Mouse (Mus musculus) right cerebral cortex, adult 18-20 months (tissue): ENCODE measurements at regions not wholly inside any gene's neighbourhood (a gene's known extent, or its start where the extent isn't known, plus 50 kb on each side); places are given as distances from the start of the nearest gene placed in this dataset.

ENCODE experiments used
- DNase-seq: peaks from one replicate; pipeline ENCODE4 v3.0.0; 2022; ENCODE audit warnings: mixed read lengths

- no peak for DNase-seq
These were observed 281.2 kb downstream of the Sox11 start for GRCm38 (mm10) chr12:27060899-27061762.

GRCm38 (mm10) chr12:27059885-27060284, 282.5 kb downstream of the Sox11 start:
- no peak for DNase-seq

- no peak for DNase-seq
These were observed 288.0 kb downstream of the Sox11 start for GRCm38 (mm10) chr12:27054411-27054810.

- no peak for DNase-seq
These were observed 304.5 kb downstream of the Sox11 start for GRCm38 (mm10) chr12:27037922-27038321.

GRCm38 (mm10) chr12:27019751-27020150, 322.6 kb downstream of the Sox11 start:
- DNase-seq = no peak

GRCm38 (mm10) chr12:27018366-27018765, 324.0 kb downstream of the Sox11 start:
- DNase-seq = no peak

GRCm38 (mm10) chr12:26999287-26999686, 343.1 kb downstream of the Sox11 start:
- no peak for DNase-seq

GRCm38 (mm10) chr12:26976284-26977065, 365.9 kb downstream of the Sox11 start:
- DNase-seq = no peak

- no peak for DNase-seq
These were observed 369.8 kb downstream of the Sox11 start for GRCm38 (mm10) chr12:26972495-26973113.

GRCm38 (mm10) chr12:26967018-26967737, 375.2 kb downstream of the Sox11 start:
- DNase-seq = no peak

GRCm38 (mm10) chr12:26963917-26964316, 378.5 kb downstream of the Sox11 start:
- no peak for DNase-seq

- no peak for DNase-seq
These were observed 402.5 kb downstream of the Sox11 start for GRCm38 (mm10) chr12:26939831-26940230.

- DNase-seq = no peak
These were observed 404.5 kb downstream of the Sox11 start for GRCm38 (mm10) chr12:26937836-26938235.

GRCm38 (mm10) chr12:26936696-26937458, 405.5 kb downstream of the Sox11 start:
- DNase-seq = no peak

- no peak for DNase-seq
These were observed 412.1 kb downstream of the Sox11 start for GRCm38 (mm10) chr12:26930155-26930867.

- no peak for DNase-seq
These were observed 436.2 kb downstream of the Sox11 start for GRCm38 (mm10) chr12:26906126-26906525.

GRCm38 (mm10) chr12:26903894-26904272, 434.9 kb downstream of the Cmpk2 start:
- DNase-seq = no peak

- peak; percentile 35 for DNase-seq
These were observed 434.3 kb downstream of the Cmpk2 start for GRCm38 (mm10) chr12:26903073-26903893.

GRCm38 (mm10) chr12:26891190-26891589, 422.2 kb downstream of the Cmpk2 start:
- DNase-seq = no peak

- no peak for DNase-seq
These were observed 417.6 kb downstream of the Cmpk2 start for GRCm38 (mm10) chr12:26886635-26887014.
